Comparison of ENCODE assay signal across 7 mouse cellular contexts in the genomic region with DNA sequence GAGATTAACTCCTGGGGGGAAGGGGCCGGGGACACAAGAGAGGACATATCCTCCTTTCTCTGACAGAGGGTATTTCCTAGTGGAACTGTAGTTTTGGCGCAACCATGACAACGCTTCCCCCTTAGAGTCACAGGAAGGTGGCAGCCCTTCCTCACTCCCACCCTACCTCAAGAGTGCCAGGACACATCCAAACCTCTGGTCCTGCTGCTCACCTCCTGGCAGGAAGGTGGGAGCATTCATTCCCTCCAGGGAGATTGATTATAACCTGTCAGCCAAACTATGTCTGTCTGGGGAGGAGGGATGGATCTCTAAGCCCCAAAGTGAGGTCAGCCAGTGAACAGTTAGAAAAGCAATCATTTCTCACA. TPM values are rescaled to one million over a fixed set of nuclear protein-coding genes. Genes with fewer than 3 reads are reported as not detected.
DNase-seq lines count a peak whose midpoint lies in the region; ATAC-seq and TF ChIP-seq lines count a peak whose summit lies in the region.

No protein-coding gene starts in this region.

- H3K27me3 ChIP-seq in ES-Bruce4 (ENCODE audit: control insufficient read depth, insufficient read depth, low read length, poor library complexity, severe bottlenecking): no peaks in the 10 kb centered on the region
- H3K27me3 ChIP-seq in heart, embryonic 10.5 days (ENCODE audit: insufficient read depth, poor library complexity, severe bottlenecking): no peaks in the 10 kb centered on the region
- peaks cover 23% of the 10 kb centered on the region for H3K27me3 ChIP-seq in midbrain, embryonic 11.5 days (ENCODE audit: control insufficient read depth, insufficient read depth, low read length)

- no peak for TF ChIP-seq POLR2A in ES-Bruce4 (IDR thresholded peaks at IDR 0.05; ENCODE audit: insufficient read depth, low read length)

- no peak for TF ChIP-seq CTCF in ES-Bruce4 (IDR thresholded peaks at IDR 0.05; ENCODE audit: low read depth, low read length)

- WGBS in heart, embryonic 10.5 days: 47% methylated on average over 3 of the region's 3 CpGs
- WGBS in midbrain, embryonic 11.5 days: 54% methylated on average over 3 of the region's 3 CpGs

- peak overlapping the region; percentile 81; the same call in 1 of the 2 replicates for H3K9ac ChIP-seq in ES-Bruce4 (ENCODE audit: low read depth, poor library complexity, severe bottlenecking)
- H3K9ac ChIP-seq in midbrain, embryonic 11.5 days (ENCODE audit: low read length): no peak overlapping the region

- no peak for TF ChIP-seq EP300 in ES-Bruce4 (IDR thresholded peaks at IDR 0.05; ENCODE audit: insufficient read depth, low read depth, low read length)

- H3K4me3 ChIP-seq in ES-Bruce4 (ENCODE audit: low read depth, low read length): peak overlapping the region; percentile 90; the same call in 1 of the 2 replicates
- peak overlapping the region; percentile 74 for H3K4me3 ChIP-seq in heart, embryonic 10.5 days
- H3K4me3 ChIP-seq in midbrain, embryonic 11.5 days (ENCODE audit: low read depth, low read length): no peak overlapping the region

- no peaks in the 10 kb centered on the region for H3K9me3 ChIP-seq in ES-Bruce4 (replicated peaks; ENCODE audit: control insufficient read depth, insufficient read depth, low read length, poor library complexity, severe bottlenecking)
- no peaks in the 10 kb centered on the region for H3K9me3 ChIP-seq in heart, embryonic 10.5 days
- H3K9me3 ChIP-seq in midbrain, embryonic 11.5 days (ENCODE audit: control insufficient read depth, low read length): no peaks in the 10 kb centered on the region

- H3K27ac ChIP-seq in ES-Bruce4 (ENCODE audit: insufficient read depth, low read length): peak overlapping the region; percentile 19; the same call in 1 of the 2 replicates
- peak overlapping the region; percentile 96 for H3K27ac ChIP-seq in heart, embryonic 10.5 days
- H3K27ac ChIP-seq in midbrain, embryonic 11.5 days (ENCODE audit: low read depth, low read length): no peak overlapping the region

- no peak for ATAC-seq in midbrain, embryonic 11.5 days (ENCODE audit: low FRiP score)

- DNase-seq in A20 (ENCODE audit: low read depth, low spot score): peak; percentile 84
- no peak for DNase-seq in heart, embryonic 10.5 days (ENCODE audit: low spot score)
- DNase-seq in kidney, adult 9 months: peak; percentile 72
- peak; percentile 88 for DNase-seq in midbrain, embryonic 11.5 days (ENCODE audit: low spot score, missing footprints)
- DNase-seq in urinary bladder, postnatal 4 days (ENCODE audit: low spot score in 2 of 2): no peak
- no peak for DNase-seq in right cerebral cortex, postnatal 10 days (ENCODE audit: low spot score in 2 of 2)

- no peaks in the 10 kb centered on the region; the same call in 1 of the 2 replicates for H3K36me3 ChIP-seq in ES-Bruce4 (ENCODE audit: control insufficient read depth, insufficient read depth, low read length, poor library complexity, severe bottlenecking)
- no peaks in the 10 kb centered on the region for H3K36me3 ChIP-seq in heart, embryonic 10.5 days
- no peaks in the 10 kb centered on the region for H3K36me3 ChIP-seq in midbrain, embryonic 11.5 days (ENCODE audit: control insufficient read depth, insufficient read depth, low read length)

- H3K4me2 ChIP-seq in midbrain, embryonic 11.5 days: no peak overlapping the region; the same call in 1 of the 2 replicates

- no peaks in the 10 kb centered on the region for H3K4me1 ChIP-seq in ES-Bruce4 (ENCODE audit: control insufficient read depth, insufficient read depth, low read length)
- H3K4me1 ChIP-seq in heart, embryonic 10.5 days: peaks cover 35% of the 10 kb centered on the region
- H3K4me1 ChIP-seq in midbrain, embryonic 11.5 days (ENCODE audit: control insufficient read depth, insufficient read depth, low read length): peaks cover 8% of the 10 kb centered on the region

RNA-seq across cellular contexts. Expression of gene Bhlhe40, which starts 2.4 kb away (rescaled TPM):
- polyA plus RNA-seq in ES-Bruce4 (2011; ENCODE audit: insufficient read depth, insufficient read length, low read depth, missing spikeins): 39.2 and 40.3 TPM in 2 replicates
- 7.8 and 10.8 TPM in 2 replicates for polyA plus RNA-seq in heart, embryonic 10.5 days (2016; fragmentation: Nextera tagmentation; extraction: Ambion mirVana)
- polyA plus RNA-seq in midbrain, embryonic 11.5 days (2014; fragmentation: Nextera tagmentation; extraction: Ambion mirVana): 1.7 and 2.1 TPM in 2 replicates

Comparison
In these comparisons a context has a peak if more than half of its experiments do, and no peak if none do; other contexts are left out.
1. DNase-seq: peak in A20 (single experiment), kidney, adult 9 months (single experiment) and midbrain, embryonic 11.5 days (single experiment); none in heart, embryonic 10.5 days (single experiment), urinary bladder, postnatal 4 days (0 of 2) and right cerebral cortex, postnatal 10 days (0 of 2).